Mouse (Mus musculus) midbrain, embryonic 12.5 days (tissue): ENCODE measurements around the gene Scg5. TPM values are rescaled to one million over a fixed set of nuclear protein-coding genes. Genes with fewer than 3 reads are reported as not detected.

Source experiments
- ATAC-seq: fragments of 200-750 bp; cut with Nextera tagmentation; 2 replicates; pipeline ENCODE4 v1.8.0; 2017; ENCODE audit warnings: low read depth, moderate TSS enrichment, moderate library complexity; ENCODE audit not compliant: low FRiP score
- H3K27ac ChIP-seq: fragments of 300-500 bp; sonication (generic); replicated peaks from 2 replicates; pipeline ENCODE4 v1.5.1; 2016; ENCODE audit warnings: mild to moderate bottlenecking
- H3K27me3 ChIP-seq: fragments of 300-500 bp; sonication (generic); 2 replicates; pipeline ENCODE4 v1.6.1; 2016; ENCODE audit warnings: mild to moderate bottlenecking
- H3K36me3 ChIP-seq: fragments of 300-500 bp; sonication (generic); 2 replicates; pipeline ENCODE4 v1.6.1; 2016
- H3K4me1 ChIP-seq: fragments of 300-500 bp; sonication (generic); 2 replicates; pipeline ENCODE4 v1.6.1; 2016
- H3K4me2 ChIP-seq: fragments of 300-500 bp; sonication (generic); replicated peaks from 2 replicates; pipeline ENCODE4 v1.6.1; 2016; ENCODE audit warnings: mild to moderate bottlenecking, moderate library complexity
- H3K4me3 ChIP-seq: fragments of 300-500 bp; sonication (generic); 2 replicates; pipeline ENCODE4 v1.5.1; 2016; ENCODE audit warnings: mild to moderate bottlenecking
- H3K9ac ChIP-seq: fragments of 300-500 bp; sonication (generic); replicated peaks from 2 replicates; pipeline ENCODE4 v1.6.1; 2016; ENCODE audit warnings: mild to moderate bottlenecking, moderate library complexity
- H3K9me3 ChIP-seq: fragments of 300-500 bp; sonication (generic); 2 replicates; pipeline ENCODE4 v1.6.1; 2016; ENCODE audit warnings: mild to moderate bottlenecking
- WGBS: fragments of 180-500 bp; shearing (Covaris S2); methylation state at CpG from one replicate; pipeline ENCODE4 v1.1.7; 2016; 5-methylcytosine and 5-hydroxymethylcytosine counted together
- polyA plus RNA-seq: library from polyadenylated mRNA; unstranded; fragments of >200 nt; fragmentation: Nextera tagmentation; extraction: Ambion mirVana; gene quantifications from 2 replicates; pipeline ENCODE4 v1.2.1, GENCODE M21; 2016

The Scg5 gene
- polyA plus RNA-seq, 1 experiment from 2014 or later: 91.9 TPM

- Histone ChIP-seq H3K4me1 (no peaks in the 10 kb centered on the region), H3K27ac (no peak overlapping the region), H3K27me3 (no peaks in the 10 kb centered on the region), H3K36me3 (no peaks in the 10 kb centered on the region), H3K4me3 (no peak overlapping the region), H3K4me2 (no peak overlapping the region), H3K9ac (no peak overlapping the region), H3K9me3 (no peaks in the 10 kb centered on the region)
- WGBS: 91% methylated on average over 13 of the region's 13 CpGs
- no peak for ATAC-seq
These were observed 30.3 kb downstream of the Scg5 start for GRCm38 (mm10) chr2:113798605-113799004.

- Histone ChIP-seq H3K27me3 (no peaks in the 10 kb centered on the region), H3K9ac (no peak overlapping the region), H3K36me3 (0 out of 2 replicates have a peak, but pooled peaks cover 5% of the 10 kb centered on the region), H3K9me3 (no peaks in the 10 kb centered on the region), H3K4me3 (no peak overlapping the region), H3K4me2 (no peak overlapping the region), H3K4me1 (no peaks in the 10 kb centered on the region), H3K27ac (no peak overlapping the region)
- 81% methylated on average over 4 of the region's 4 CpGs for WGBS
- no peak for ATAC-seq
These were observed 33.7 kb downstream of the Scg5 start for GRCm38 (mm10) chr2:113795186-113795585.

- no peaks in the 10 kb centered on the region for H3K4me1 ChIP-seq
- no peak overlapping the region for H3K27ac ChIP-seq
- H3K36me3 ChIP-seq: peaks cover 9% of the 10 kb centered on the region; the same call in 1 of the 2 replicates
- H3K9ac ChIP-seq: no peak overlapping the region
- H3K27me3 ChIP-seq: no peaks in the 10 kb centered on the region
- WGBS: 91% methylated on average over 3 of the region's 3 CpGs
- no peak for ATAC-seq
- no peak overlapping the region for H3K4me3 ChIP-seq
- no peaks in the 10 kb centered on the region for H3K9me3 ChIP-seq
- no peak overlapping the region for H3K4me2 ChIP-seq
These were observed 35.4 kb downstream of the Scg5 start for GRCm38 (mm10) chr2:113793521-113793920.

GRCm38 (mm10) chr2:113788821-113789387 lies 40.0 kb downstream of the Scg5 start:
- no peaks in the 10 kb centered on the region for H3K9me3 ChIP-seq
- H3K36me3 ChIP-seq: peaks cover 23% of the 10 kb centered on the region
- no peaks in the 10 kb centered on the region for H3K27me3 ChIP-seq
- no peak overlapping the region for H3K4me2 ChIP-seq
- H3K4me1 ChIP-seq: no peaks in the 10 kb centered on the region
- 91% methylated on average over 4 of the region's 4 CpGs for WGBS
- ATAC-seq: no peak
- H3K4me3 ChIP-seq: no peak overlapping the region
- H3K27ac ChIP-seq: no peak overlapping the region
- H3K9ac ChIP-seq: no peak overlapping the region

GRCm38 (mm10) chr2:113787882-113788281 lies 41.0 kb downstream of the Scg5 start:
- Histone ChIP-seq H3K27ac (no peak overlapping the region), H3K4me3 (no peak overlapping the region), H3K27me3 (no peaks in the 10 kb centered on the region), H3K9ac (no peak overlapping the region), H3K36me3 (peaks cover 23% of the 10 kb centered on the region), H3K4me1 (no peaks in the 10 kb centered on the region), H3K9me3 (no peaks in the 10 kb centered on the region), H3K4me2 (no peak overlapping the region)
- no peak for ATAC-seq
- WGBS: 94% methylated on average over 4 of the region's 4 CpGs

GRCm38 (mm10) chr2:113784851-113785250 lies 44.1 kb downstream of the Scg5 start:
- no peaks in the 10 kb centered on the region for H3K4me1 ChIP-seq
- ATAC-seq: no peak

GRCm38 (mm10) chr2:113781521-113781920 lies 47.4 kb downstream of the Scg5 start:
- Histone ChIP-seq H3K36me3 (0 out of 2 replicates have a peak, but pooled peaks cover 4% of the 10 kb centered on the region), H3K27me3 (no peaks in the 10 kb centered on the region), H3K9ac (no peak overlapping the region), H3K4me2 (no peak overlapping the region), H3K4me1 (no peaks in the 10 kb centered on the region), H3K27ac (no peak overlapping the region), H3K4me3 (no peak overlapping the region), H3K9me3 (no peaks in the 10 kb centered on the region)
- WGBS: 84% methylated on average over 4 of the region's 4 CpGs
- ATAC-seq: no peak

More at GRCm38 (mm10) chr2:113784851-113785250, 44.1 kb downstream of the Scg5 start:
- Histone ChIP-seq H3K4me3 (no peak overlapping the region), H3K9ac (no peak overlapping the region), H3K9me3 (no peaks in the 10 kb centered on the region), H3K4me2 (no peak overlapping the region), H3K36me3 (peaks cover 18% of the 10 kb centered on the region), H3K27me3 (no peaks in the 10 kb centered on the region), H3K27ac (no peak overlapping the region)
- 77% methylated on average over 3 of the region's 3 CpGs for WGBS

- Histone ChIP-seq H3K9ac (no peak overlapping the region), H3K9me3 (no peaks in the 10 kb centered on the region), H3K4me2 (no peak overlapping the region), H3K27ac (no peak overlapping the region), H3K4me3 (no peak overlapping the region), H3K27me3 (no peaks in the 10 kb centered on the region), H3K36me3 (0 out of 2 replicates have a peak, but pooled peaks cover 6% of the 10 kb centered on the region), H3K4me1 (no peaks in the 10 kb centered on the region)
- 87% methylated on average over 5 of the region's 5 CpGs for WGBS
- no peak for ATAC-seq
These were observed 47.8 kb downstream of the Scg5 start for GRCm38 (mm10) chr2:113781107-113781506.

- WGBS: 89% methylated on average over 3 of the region's 3 CpGs
- Histone ChIP-seq H3K4me2 (no peak overlapping the region), H3K9me3 (no peaks in the 10 kb centered on the region), H3K27me3 (no peaks in the 10 kb centered on the region), H3K36me3 (peaks cover 7% of the 10 kb centered on the region; the same call in 1 of the 2 replicates), H3K27ac (no peak overlapping the region), H3K9ac (no peak overlapping the region), H3K4me3 (no peak overlapping the region), H3K4me1 (no peaks in the 10 kb centered on the region)
- ATAC-seq: no peak
These were observed 49.6 kb downstream of the Scg5 start for GRCm38 (mm10) chr2:113779336-113779735.

GRCm38 (mm10) chr2:113778036-113778435 lies 50.9 kb downstream of the Scg5 start:
- Histone ChIP-seq H3K4me3 (no peak overlapping the region), H3K27me3 (no peaks in the 10 kb centered on the region), H3K4me1 (no peaks in the 10 kb centered on the region), H3K4me2 (no peak overlapping the region), H3K36me3 (peaks cover 10% of the 10 kb centered on the region; the same call in 1 of the 2 replicates), H3K9ac (no peak overlapping the region), H3K27ac (no peak overlapping the region), H3K9me3 (no peaks in the 10 kb centered on the region)
- 75% methylated on average over 6 of the region's 6 CpGs for WGBS
- ATAC-seq: no peak

- Histone ChIP-seq H3K4me2 (no peak overlapping the region), H3K9ac (no peak overlapping the region), H3K4me1 (no peaks in the 10 kb centered on the region), H3K27me3 (no peaks in the 10 kb centered on the region), H3K4me3 (no peak overlapping the region), H3K36me3 (peaks cover 10% of the 10 kb centered on the region; the same call in 1 of the 2 replicates), H3K27ac (no peak overlapping the region), H3K9me3 (no peaks in the 10 kb centered on the region)
- ATAC-seq: no peak
- WGBS: 90% methylated on average over 3 of the region's 3 CpGs
These were observed 52.6 kb downstream of the Scg5 start for GRCm38 (mm10) chr2:113776297-113776696.

GRCm38 (mm10) chr2:113774150-113774805 lies 54.6 kb downstream of the Scg5 start:
- no peak for ATAC-seq
- Histone ChIP-seq H3K4me2 (no peak overlapping the region), H3K27ac (no peak overlapping the region), H3K36me3 (peaks cover 10% of the 10 kb centered on the region; the same call in 1 of the 2 replicates), H3K4me1 (no peaks in the 10 kb centered on the region), H3K27me3 (no peaks in the 10 kb centered on the region), H3K9ac (no peak overlapping the region), H3K9me3 (no peaks in the 10 kb centered on the region), H3K4me3 (no peak overlapping the region)
- 84% methylated on average over 6 of the region's 6 CpGs for WGBS
